Mouse (Mus musculus): ENCODE data around the gene Ccdc63. TPM values are rescaled to one million over a fixed set of nuclear protein-coding genes. Genes with fewer than 3 reads are reported as not detected.
"Not testable (repeated sequence)": the region's sequence is repeated elsewhere in the genome, so short reads cannot be mapped to it uniquely, and the experiment has no call there.

Gene Ccdc63
- total RNA-seq (2022): 1 to 10 TPM in 1 of 4 experiments, under 1 TPM in 3; 0.29 to 1.7 (median 0.48) TPM

DNA sequence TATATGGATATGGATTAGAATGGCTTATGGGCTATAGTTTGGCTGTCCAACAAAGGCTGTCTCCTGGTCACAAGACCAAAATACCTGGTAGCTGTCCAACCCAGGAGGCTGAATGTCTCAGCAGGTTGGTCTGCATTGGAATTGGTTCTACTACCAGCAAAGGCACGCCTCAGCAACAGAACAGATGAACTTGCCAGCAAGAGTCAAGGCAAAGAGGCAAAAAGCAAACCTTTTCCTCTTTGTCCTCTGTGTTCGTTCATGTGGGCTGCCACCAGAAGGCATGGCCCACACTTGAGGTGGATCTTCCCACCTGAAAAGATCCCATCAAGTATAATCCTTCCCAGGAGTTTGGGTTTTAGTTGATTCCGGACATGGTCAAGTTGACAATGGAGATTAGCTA lies at the start of gene Ccdc63:
Gene Ccdc63 (minus strand): TSS at position 101 of the 400 bp plus-strand sequence.
- no peak for DNase-seq (ENCODE audit: low spot score in 2 of 2)

DNA sequence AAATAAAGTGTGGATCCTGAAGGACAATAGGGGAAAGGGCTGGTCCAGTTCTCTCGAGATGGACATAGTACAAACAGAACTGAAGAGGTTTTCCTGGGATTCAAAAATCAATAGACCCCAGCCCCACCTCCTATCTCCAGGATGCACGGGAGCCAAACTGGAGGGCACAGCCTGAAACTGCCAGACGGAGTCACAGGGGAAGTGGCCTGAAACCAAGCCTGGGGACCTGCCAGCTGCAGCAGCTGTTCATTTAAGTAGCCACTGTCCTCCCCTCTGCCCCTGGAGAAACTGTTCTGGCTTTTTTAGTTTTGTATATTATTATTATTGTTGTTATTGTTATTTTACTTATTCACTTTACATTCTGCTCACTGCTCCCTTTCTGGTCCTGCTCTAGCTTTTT lies 48.5 kb upstream of the Ccdc63 start:
- no peak for DNase-seq (ENCODE audit: low spot score in 2 of 2)

GRCm38 (mm10) chr5:122184858-122185257 lies 44.2 kb upstream of the Ccdc63 start:
- DNase-seq (ENCODE audit: low spot score in 2 of 2): not testable (repeated sequence)

- no peak for DNase-seq (ENCODE audit: low spot score in 2 of 2)
Measured at GRCm38 (mm10) chr5:122184283-122184806, 43.7 kb upstream of the Ccdc63 start.

DNA sequence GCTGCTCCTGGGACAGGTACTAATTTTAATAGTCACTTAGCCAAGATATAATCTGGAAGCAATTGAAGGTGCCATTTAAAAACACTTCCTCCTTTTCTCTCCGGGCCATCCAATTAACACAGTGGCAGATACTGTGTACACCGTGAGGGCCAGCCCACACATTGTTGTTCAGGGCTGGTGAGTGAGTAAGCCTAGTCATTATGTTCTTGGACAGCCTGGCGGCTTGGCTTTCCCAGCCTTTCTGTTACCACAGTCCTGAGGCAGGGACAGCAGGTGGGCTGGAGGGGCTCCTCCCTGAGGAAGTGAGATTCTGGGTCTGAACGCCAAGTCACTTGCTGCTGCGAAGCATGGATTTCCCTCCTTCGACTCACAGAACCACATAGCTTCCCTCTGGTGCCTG lies 39.0 kb upstream of the Ccdc63 start:
- DNase-seq (ENCODE audit: low spot score in 2 of 2): no peak

DNA sequence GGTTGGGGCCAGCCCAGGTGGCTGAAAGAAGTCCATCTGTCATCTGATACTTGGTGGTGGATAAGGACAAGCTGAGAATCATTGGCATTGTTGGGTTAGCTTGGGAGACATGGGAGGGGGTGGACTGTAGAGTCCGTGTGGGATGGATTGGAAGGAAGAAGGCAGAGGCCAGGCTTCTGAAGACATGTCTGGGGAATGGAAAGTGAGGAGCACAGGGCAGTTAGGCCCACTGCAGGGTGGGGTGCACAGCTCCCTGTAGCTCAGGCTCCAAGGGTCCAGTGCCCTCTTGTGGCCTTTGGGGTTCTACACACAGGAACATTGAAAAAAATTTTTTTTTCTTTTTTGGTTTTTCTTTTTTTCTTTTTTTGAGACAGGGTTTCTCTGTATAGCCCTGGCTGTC lies 35.8 kb upstream of the Ccdc63 start:
- DNase-seq (ENCODE audit: low spot score in 2 of 2): no peak

DNA sequence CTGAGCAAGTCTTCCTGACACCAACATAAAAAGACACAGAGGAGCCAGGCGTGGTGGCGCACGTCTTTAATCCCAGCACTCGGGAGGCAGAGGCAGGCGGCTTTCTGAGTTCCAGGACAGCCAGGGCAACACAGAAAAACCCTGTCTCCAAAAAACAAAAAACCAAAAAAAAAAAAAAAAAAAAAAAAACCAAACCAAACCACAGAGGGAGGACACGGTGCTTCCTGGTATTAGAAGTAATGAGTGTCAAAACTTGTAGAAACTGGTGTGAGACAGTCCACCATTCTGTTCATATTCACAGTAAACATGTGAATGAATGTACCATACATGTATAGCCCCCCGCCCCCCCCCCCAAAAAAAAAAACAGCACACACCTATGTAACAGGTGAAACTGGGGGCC lies 35.3 kb upstream of the Ccdc63 start:
- DNase-seq (ENCODE audit: low spot score in 2 of 2): no peak

DNA sequence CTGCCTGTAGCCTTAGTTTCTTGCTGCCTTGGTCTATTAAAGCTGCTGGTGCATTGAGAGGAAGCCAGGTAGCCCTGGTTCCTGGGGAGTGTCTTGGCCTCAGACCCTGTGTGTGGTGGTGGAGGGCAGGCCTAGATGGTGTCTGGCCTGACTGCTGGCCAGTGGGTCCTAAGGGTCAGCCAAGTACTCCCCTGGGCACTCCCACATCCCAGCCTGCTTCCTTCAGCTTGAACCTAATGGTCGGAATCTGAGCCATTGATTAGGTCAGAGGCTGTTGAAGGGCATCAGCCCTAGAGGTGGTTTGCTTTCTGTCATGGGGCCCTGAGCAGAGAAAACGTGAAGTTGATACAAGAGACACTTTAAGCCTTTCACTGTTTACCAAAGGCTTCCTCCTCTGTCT lies 34.8 kb upstream of the Ccdc63 start:
- no peak for DNase-seq (ENCODE audit: low spot score in 2 of 2)

GRCm38 (mm10) chr5:122171058-122171457 lies 30.4 kb upstream of the Ccdc63 start:
- no peak for DNase-seq (ENCODE audit: low spot score in 2 of 2)

- DNase-seq (ENCODE audit: low spot score in 2 of 2): no peak
Measured at GRCm38 (mm10) chr5:122168344-122169069, 27.9 kb upstream of the Ccdc63 start.

GRCm38 (mm10) chr5:122166636-122167161 lies 26.1 kb upstream of the Ccdc63 start:
- DNase-seq (ENCODE audit: low spot score in 2 of 2): no peak

GRCm38 (mm10) chr5:122165233-122165915 lies 24.8 kb upstream of the Ccdc63 start:
- DNase-seq (ENCODE audit: low spot score in 2 of 2): no peak

GRCm38 (mm10) chr5:122164011-122164410 lies 23.4 kb upstream of the Ccdc63 start:
- no peak for DNase-seq (ENCODE audit: low spot score in 2 of 2)

GRCm38 (mm10) chr5:122163194-122163593 lies 22.6 kb upstream of the Ccdc63 start:
- DNase-seq (ENCODE audit: low spot score in 2 of 2): no peak

DNA sequence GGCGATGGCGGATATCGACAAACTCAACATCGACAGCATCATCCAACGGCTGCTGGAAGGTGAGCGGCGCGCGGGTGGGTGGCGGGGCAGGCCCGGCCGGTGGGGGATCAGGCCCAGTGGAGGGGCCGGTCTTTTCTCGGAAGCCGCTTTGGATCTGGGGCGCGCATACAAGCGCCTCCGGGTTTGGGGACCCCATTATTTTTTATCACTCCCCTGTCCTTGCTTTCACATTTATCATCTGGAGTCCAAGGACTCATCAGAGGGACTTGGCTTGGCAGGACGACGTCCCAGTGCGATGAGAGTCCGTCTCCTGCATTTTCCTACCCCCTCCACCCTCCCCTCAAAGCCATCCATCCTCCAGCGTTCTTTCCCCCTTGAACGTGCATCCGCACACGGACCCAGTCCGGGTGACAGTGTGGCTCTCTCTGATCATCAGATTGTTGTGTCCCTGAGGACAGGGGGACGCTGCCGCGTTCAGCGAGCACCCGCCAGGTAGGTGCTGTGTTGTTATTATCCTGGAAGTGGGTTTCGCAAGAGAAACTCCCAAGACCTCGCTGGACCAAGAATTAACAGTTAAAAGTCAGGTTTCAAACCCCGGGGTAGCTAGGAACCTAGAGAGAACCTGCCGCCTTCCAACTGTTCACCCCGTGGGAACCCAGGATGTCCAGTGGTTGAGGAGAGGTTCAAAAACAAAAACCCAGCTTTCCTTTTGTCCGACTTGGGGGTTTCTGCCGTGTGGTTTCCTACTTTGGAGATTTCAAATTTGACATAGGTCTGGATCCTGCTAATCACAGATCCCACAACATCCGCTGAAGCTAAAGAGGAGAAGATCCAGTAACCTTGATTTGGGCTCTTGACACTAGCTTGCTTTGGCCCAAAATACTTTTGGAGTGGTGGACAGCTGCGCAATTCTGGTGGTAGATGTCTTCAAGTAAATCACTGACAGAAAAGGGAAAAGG lies 18.2 kb upstream of the Ccdc63 start:
- no peak for DNase-seq (ENCODE audit: low spot score in 2 of 2)

GRCm38 (mm10) chr5:122157827-122158381 lies 17.3 kb upstream of the Ccdc63 start, which contains the start of gene Ppp1cc:
Gene Ppp1cc, plus strand, starts transcription at chr5:122158278.
- peak; percentile 83 to 86 for DNase-seq (ENCODE audit: low spot score in 2 of 2)

DNA sequence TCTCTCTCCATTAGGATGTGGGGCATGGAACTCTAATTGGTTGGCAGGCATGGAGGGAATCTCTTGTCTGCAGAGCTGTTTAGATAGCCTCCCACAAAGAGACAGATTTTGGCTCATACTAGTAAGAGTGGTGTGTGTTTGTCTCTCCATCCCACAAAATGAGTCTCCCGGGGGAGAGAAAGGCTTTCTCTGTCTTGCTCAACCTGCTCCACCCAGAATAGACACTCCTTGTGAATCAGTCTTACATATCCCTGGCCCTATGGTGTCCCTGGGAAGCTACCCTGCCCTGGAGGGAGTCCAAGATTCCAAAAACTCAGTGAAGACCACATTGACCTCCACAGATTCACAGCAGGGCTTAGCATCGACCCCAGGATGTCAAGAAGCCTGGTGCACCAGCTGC lies 15.9 kb upstream of the Ccdc63 start:
- no peak for DNase-seq (ENCODE audit: low spot score in 2 of 2)

DNA sequence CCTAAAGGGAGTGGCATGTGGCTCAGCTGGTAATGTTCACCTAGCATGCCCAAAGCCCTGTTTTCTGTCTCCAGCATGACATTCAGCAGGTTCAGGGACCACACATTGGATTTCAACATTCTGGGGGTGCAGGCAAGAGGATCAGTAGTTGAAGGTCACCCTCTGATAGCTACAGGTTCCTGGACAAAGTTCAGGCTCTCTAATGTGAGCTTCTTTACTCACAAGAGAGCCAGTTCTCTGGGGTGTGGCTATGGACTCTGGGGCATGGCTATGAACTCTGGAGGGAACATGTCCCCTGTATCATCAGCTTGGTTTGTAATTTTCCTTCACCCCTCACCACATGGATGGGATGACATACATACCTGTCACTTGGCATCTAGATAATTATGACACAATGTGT lies 15.0 kb upstream of the Ccdc63 start:
- no peak for DNase-seq (ENCODE audit: low spot score in 2 of 2)

DNA sequence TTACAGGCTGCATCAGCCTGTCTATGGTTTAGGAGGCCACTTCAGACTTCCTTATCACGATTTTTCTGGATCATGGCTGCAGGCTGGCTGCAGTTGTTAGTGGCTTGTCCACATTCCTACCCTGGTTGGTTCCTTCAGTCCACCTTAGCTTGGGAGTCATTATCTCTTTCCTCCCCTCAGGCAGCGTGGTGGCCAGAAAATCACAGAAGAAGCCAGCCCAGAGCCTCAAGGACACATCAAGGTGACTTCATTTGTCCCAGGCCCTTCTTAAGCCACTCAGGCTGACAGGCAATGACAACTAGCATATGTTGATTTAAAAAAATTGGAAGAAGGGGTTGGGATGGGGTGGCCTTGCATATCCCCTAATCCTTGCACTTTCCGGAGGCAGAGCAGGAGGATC lies 14.2 kb upstream of the Ccdc63 start:
- no peak for DNase-seq (ENCODE audit: low spot score in 2 of 2)

DNA sequence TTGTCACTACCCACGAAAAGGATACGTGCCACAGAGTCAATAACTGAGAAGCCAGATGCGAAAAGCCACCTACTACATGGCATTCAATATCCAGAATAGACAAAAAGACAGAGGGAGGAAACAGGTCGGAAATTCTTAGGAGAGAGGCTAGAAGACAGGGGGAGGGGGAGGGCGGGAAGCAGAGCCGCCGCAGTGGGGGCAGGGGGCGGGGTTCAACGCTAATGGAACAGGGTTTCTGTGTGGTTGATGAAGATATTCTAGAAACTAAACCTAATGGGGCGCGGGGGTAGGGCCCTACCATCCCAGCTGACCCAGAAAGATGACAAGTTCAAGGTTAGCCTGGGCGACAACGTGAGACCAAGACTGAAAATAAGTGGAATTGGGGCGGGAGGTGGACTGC lies 13.4 kb upstream of the Ccdc63 start:
- no peak for DNase-seq (ENCODE audit: low spot score in 2 of 2)

GRCm38 (mm10) chr5:122152508-122152907 lies 11.9 kb upstream of the Ccdc63 start:
- DNase-seq (ENCODE audit: low spot score in 2 of 2): not testable (repeated sequence)

All from layer of hippocampus, adult 8-10 months (tissue).